Mouse (Mus musculus) MEL-GATA-1-ER (cell line): ENCODE results near the gene Irgc1.
A peak's percentile ranks its signal among the peaks of the same experiment; 100 is the strongest.
"Not testable (repeated sequence)": the region's sequence is repeated elsewhere in the genome, so short reads cannot be mapped to it uniquely, and the experiment has no call there.

Experiments
- DNase-seq: peaks from one replicate; pipeline ENCODE4 v3.0.0-alpha.2; 2012; ENCODE audit warnings: low read depth; ENCODE audit errors: extremely low read depth

Irgc1 gene

GRCm38 (mm10) chr7:24400489-24400888 is 51.6 kb downstream of the Irgc1 start:
- DNase-seq: not testable (repeated sequence)

- no peak for DNase-seq
These were observed 52.0 kb downstream of the Irgc1 start for GRCm38 (mm10) chr7:24400082-24400452.

GRCm38 (mm10) chr7:24399256-24400081 is 52.6 kb downstream of the Irgc1 start, which contains the start of gene Smg9:
Gene Smg9 (plus strand): TSS chr7:24399619.
- peak; percentile 95 for DNase-seq

GRCm38 (mm10) chr7:24398364-24398913 is 53.7 kb downstream of the Irgc1 start:
- no peak for DNase-seq

- DNase-seq: no peak
These were observed 55.3 kb downstream of the Irgc1 start for GRCm38 (mm10) chr7:24396832-24397231.

GRCm38 (mm10) chr7:24394475-24395161 is 57.5 kb downstream of the Irgc1 start:
- DNase-seq: no peak

- no peak for DNase-seq
These were observed 58.0 kb downstream of the Irgc1 start for GRCm38 (mm10) chr7:24394054-24394453.

GRCm38 (mm10) chr7:24391687-24392086 is 60.4 kb downstream of the Irgc1 start:
- no peak for DNase-seq

GRCm38 (mm10) chr7:24391077-24391476 is 61.0 kb downstream of the Irgc1 start:
- no peak for DNase-seq

GRCm38 (mm10) chr7:24390512-24390911 is 61.6 kb downstream of the Irgc1 start:
- DNase-seq: no peak

GRCm38 (mm10) chr7:24389516-24390187 is 62.4 kb downstream of the Irgc1 start:
- no peak for DNase-seq

- peak; percentile 92 for DNase-seq
These were observed 65.0 kb downstream of the Irgc1 start for GRCm38 (mm10) chr7:24387059-24387556.

GRCm38 (mm10) chr7:24384827-24385226 is 67.3 kb downstream of the Irgc1 start:
- DNase-seq: no peak

GRCm38 (mm10) chr7:24384070-24384469 is 68.0 kb downstream of the Irgc1 start:
- DNase-seq: peak; percentile 75

- no peak for DNase-seq
These were observed 69.2 kb downstream of the Irgc1 start for GRCm38 (mm10) chr7:24382730-24383372.
